Mouse (Mus musculus) heart, postnatal 0 days (tissue): ENCODE results near the gene Csf3.

Experiments used
- CTCF ChIP-seq: IDR thresholded peaks from 2 replicates; pipeline ENCODE4 v1.5.1; 2016; ENCODE audit warnings: antibody characterized with exemption, control low read depth, low read depth
- EP300 ChIP-seq: IDR thresholded peaks from 2 replicates; pipeline ENCODE4 v1.6.1; 2016; ENCODE audit warnings: antibody characterized with exemption, low read depth

DNA sequence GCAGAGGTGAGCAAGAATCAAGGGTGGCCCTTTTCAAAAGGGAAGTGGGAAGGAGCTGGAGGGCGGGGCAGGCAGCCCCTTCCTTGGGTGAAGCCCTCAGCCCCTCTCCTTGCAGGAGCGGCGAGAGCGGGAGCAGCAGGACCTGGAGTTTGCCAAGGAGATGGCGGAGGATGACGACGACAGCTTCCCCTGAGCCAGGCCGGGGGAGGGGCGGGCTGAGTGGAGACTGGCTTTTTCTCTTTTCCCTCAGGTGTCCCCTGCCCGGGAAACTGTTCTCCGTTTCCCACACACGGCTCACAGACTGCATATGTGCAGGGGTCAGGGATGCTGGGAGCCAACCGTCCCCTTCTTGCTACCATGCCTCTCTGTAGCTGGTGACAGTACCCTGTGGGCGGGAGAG, 5.7 kb upstream of the Csf3 start:
- TF ChIP-seq CTCF (no peak), EP300 (no peak)
